Mouse (Mus musculus): Measurements from ENCODE around the gene Dner.

DNA sequence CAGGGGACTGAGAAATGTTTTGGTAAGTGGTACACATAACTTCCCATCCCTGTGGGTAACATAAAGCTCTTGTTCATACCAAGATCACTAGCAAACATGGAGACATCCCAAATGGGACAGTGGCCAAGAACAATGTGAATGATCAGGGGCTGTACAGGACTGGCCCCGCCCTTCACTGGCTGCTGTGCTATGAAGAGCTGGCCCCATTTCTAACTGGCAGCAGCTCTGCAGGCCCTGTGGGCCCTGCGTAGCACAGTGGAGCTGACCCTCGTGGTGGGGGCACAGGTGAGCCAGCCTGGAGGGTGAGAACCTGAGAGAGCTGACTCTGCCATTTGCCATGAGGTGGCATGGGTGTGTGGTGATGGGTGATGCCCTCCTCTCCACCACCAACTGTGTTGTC, 100.0 kb downstream of the Dner start:
- TF ChIP-seq HCFC1 (IDR thresholded peaks at IDR 0.05; ENCODE audit: borderline replicate concordance, insufficient read depth, low read length) (no peak), MAFK (IDR thresholded peaks at IDR 0.05; ENCODE audit: insufficient read depth, low read depth, low read length) (no peak)

All from ES-E14 (cell line).